Mouse (Mus musculus) cortical plate, adult 2 months (tissue): ENCODE measurements at regions not wholly inside any gene's neighbourhood (a gene's known extent, or its start where the extent isn't known, plus 50 kb on each side); places are given as distances from the start of the nearest gene placed in this dataset.

Experiments used
- CTCF ChIP-seq: fragments of 200-500 bp; IDR thresholded peaks from 2 replicates; pipeline ENCODE4 v1.5.1; 2011; ENCODE audit warnings: mild to moderate bottlenecking, control low read depth, low read length; ENCODE audit not compliant: insufficient read depth; ENCODE audit errors: extremely low read depth
- POLR2A ChIP-seq: fragments of 200-500 bp; IDR thresholded peaks from 2 replicates; pipeline ENCODE4 v1.6.1; 2011; ENCODE audit warnings: mild to moderate bottlenecking, low read length, control low read depth; ENCODE audit not compliant: insufficient read depth; ENCODE audit errors: extremely low read depth

- TF ChIP-seq POLR2A (no peak), CTCF (no peak)
These were observed 195.0 kb downstream of the Sptssa start for GRCm38 (mm10) chr12:54461411-54461810.
